Mouse (Mus musculus) midbrain, embryonic 10.5 days (tissue): ENCODE data around the gene Gm9049. TPM values are rescaled to one million over a fixed set of nuclear protein-coding genes. Genes with fewer than 3 reads are reported as not detected.
A peak's percentile ranks its signal among the peaks of the same experiment; 100 is the strongest.
"Not testable (repeated sequence)": the region's sequence is repeated elsewhere in the genome, so short reads cannot be mapped to it uniquely, and the experiment has no call there.

ENCODE experiments used
- DNase-seq: peaks from one replicate; pipeline ENCODE4 v3.0.0-alpha.2; 2017; ENCODE audit warnings: low spot score
- H3K27ac ChIP-seq: fragments of 300-500 bp; sonication (generic); replicated peaks from 2 replicates; pipeline ENCODE4 v1.5.1; 2016; ENCODE audit warnings: mild to moderate bottlenecking
- H3K27me3 ChIP-seq: fragments of 300-500 bp; sonication (generic); 2 replicates; pipeline ENCODE4 v1.6.1; 2016; ENCODE audit warnings: low read depth, mild to moderate bottlenecking; ENCODE audit not compliant: poor library complexity, severe bottlenecking
- H3K36me3 ChIP-seq: fragments of 300-500 bp; sonication (generic); 2 replicates; pipeline ENCODE4 v1.6.1; 2016; ENCODE audit warnings: mild to moderate bottlenecking, moderate library complexity
- H3K4me1 ChIP-seq: fragments of 300-500 bp; sonication (generic); 2 replicates; pipeline ENCODE4 v1.6.1; 2016
- H3K4me3 ChIP-seq: fragments of 300-500 bp; sonication (generic); 2 replicates; pipeline ENCODE4 v1.5.1; 2016; ENCODE audit warnings: mild to moderate bottlenecking, moderate library complexity
- H3K9me3 ChIP-seq: fragments of 300-500 bp; sonication (generic); replicated peaks from 2 replicates; pipeline ENCODE4 v1.6.1; 2016; ENCODE audit warnings: mild to moderate bottlenecking
- WGBS: fragments of 180-500 bp; shearing (Covaris S2); methylation state at CpG from one replicate; pipeline ENCODE4 v1.1.7; 2016; 5-methylcytosine and 5-hydroxymethylcytosine counted together
- polyA plus RNA-seq: library from polyadenylated mRNA; unstranded; fragments of >200 nt; fragmentation: Nextera tagmentation; extraction: Ambion mirVana; gene quantifications from 2 replicates; pipeline ENCODE4 v1.2.1, GENCODE M21; 2016

Gm9049 gene
- polyA plus RNA-seq, result 0.06 and 0.12 TPM in 2 replicates

GRCm38 (mm10) chr10:118354005-118354404 lies at the start of gene Gm9049:
Gm9049 (minus strand) TSS chr10:118354105.
- not testable (repeated sequence) for H3K4me3 ChIP-seq, H3K4me1 ChIP-seq, DNase-seq, H3K27ac ChIP-seq, H3K27me3 ChIP-seq, H3K36me3 ChIP-seq, H3K9me3 ChIP-seq
- 67% methylated on average over 1 of the region's 11 CpGs for WGBS

- H3K4me1 ChIP-seq, result no peaks in the 10 kb centered on the region
- no peak for DNase-seq
- H3K4me3 ChIP-seq, result no peak overlapping the region
- no peaks in the 10 kb centered on the region for H3K9me3 ChIP-seq
- H3K27ac ChIP-seq, result no peak overlapping the region
- no peaks in the 10 kb centered on the region for H3K36me3 ChIP-seq
- H3K27me3 ChIP-seq, result no peaks in the 10 kb centered on the region
- 92% methylated on average over 16 of the region's 16 CpGs for WGBS
Observed at GRCm38 (mm10) chr10:118399917-118400316, 46.0 kb upstream of the Gm9049 start.

GRCm38 (mm10) chr10:118370443-118370842 lies 16.5 kb upstream of the Gm9049 start:
- Histone ChIP-seq H3K27me3 (no peaks in the 10 kb centered on the region), H3K4me3 (peak overlapping the region; percentile 16; the same call in 1 of the 2 replicates), H3K27ac (no peak overlapping the region), H3K36me3 (no peaks in the 10 kb centered on the region), H3K4me1 (no peaks in the 10 kb centered on the region), H3K9me3 (0 out of 2 replicates have a peak, but pooled peaks cover 4% of the 10 kb centered on the region)
- DNase-seq, result peak; percentile 82
- 19% methylated on average over 10 of the region's 10 CpGs for WGBS

DNA sequence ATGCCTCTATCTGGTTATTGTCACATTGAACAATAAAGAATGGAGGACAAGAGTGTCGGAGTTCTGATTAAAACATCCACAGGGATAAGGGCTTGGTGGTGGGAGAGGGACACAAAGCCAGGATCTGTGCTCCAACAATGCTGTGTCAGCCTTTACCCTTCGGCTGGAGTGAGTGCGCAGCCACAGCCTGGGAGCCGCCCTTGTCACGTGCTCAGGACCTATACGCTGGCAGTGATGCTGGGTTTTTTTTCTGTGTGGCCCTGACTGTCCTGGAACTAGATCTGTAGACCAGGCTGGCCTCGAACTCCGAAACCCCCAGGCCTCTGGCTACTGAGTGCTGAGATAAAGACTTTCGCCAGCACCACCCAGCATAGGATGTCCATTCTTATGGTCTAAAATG lies 15.6 kb upstream of the Gm9049 start:
- 88% methylated on average over 9 of the region's 9 CpGs for WGBS
- Histone ChIP-seq H3K9me3 (0 out of 2 replicates have a peak, but pooled peaks cover 4% of the 10 kb centered on the region), H3K36me3 (no peaks in the 10 kb centered on the region), H3K27ac (no peak overlapping the region), H3K4me1 (no peaks in the 10 kb centered on the region), H3K27me3 (no peaks in the 10 kb centered on the region), H3K4me3 (no peak overlapping the region)
- DNase-seq, result no peak

DNA sequence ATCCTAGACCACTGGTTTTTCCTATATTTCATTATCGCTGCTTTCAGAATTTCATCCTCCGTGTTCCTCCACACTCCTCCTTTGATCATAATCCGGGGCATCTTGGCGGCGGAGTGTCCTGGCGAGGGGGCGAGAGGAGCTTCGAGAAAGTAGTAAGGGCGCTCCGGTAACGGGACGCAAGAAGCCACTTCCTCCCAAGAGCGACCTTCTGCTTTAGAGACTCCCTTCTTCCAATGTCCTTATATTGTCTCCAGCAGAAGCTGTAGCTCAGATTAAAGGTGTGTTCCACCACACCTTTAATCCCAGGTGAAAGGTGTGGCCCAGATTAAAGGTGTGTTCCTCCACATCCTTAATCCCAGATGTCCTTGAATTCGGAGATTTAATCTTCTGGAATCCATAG lies 5.3 kb downstream of the Gm9049 start, which contains the start of gene Gm9048:
Gene Gm9048, minus strand, starts transcription at position 101 of the 400 bp plus-strand sequence.
- not testable (repeated sequence) for H3K9me3 ChIP-seq, H3K4me3 ChIP-seq, H3K27me3 ChIP-seq, DNase-seq, H3K27ac ChIP-seq, H3K4me1 ChIP-seq, H3K36me3 ChIP-seq
- WGBS, result 67% methylated on average over 1 of the region's 14 CpGs

- H3K9me3 ChIP-seq, H3K27me3 ChIP-seq, H3K36me3 ChIP-seq, H3K27ac ChIP-seq, H3K4me1 ChIP-seq, DNase-seq, H3K4me3 ChIP-seq: not testable (repeated sequence)
- WGBS, result no CpG with 5 or more reads among the region's 14 CpGs
Observed at GRCm38 (mm10) chr10:118343155-118343554, 10.8 kb downstream of the Gm9049 start, which contains the start of gene Gm9046. Gm9046 (minus strand) TSS chr10:118343255.

- WGBS, result no CpG with 5 or more reads among the region's 14 CpGs
- H3K4me3 ChIP-seq, H3K27ac ChIP-seq, H3K27me3 ChIP-seq, H3K36me3 ChIP-seq, H3K9me3 ChIP-seq, DNase-seq, H3K4me1 ChIP-seq: not testable (repeated sequence)
Observed at GRCm38 (mm10) chr10:118337731-118338130, 16.2 kb downstream of the Gm9049 start, which contains the start of gene Gm9045. Gm9045 (minus strand) TSS chr10:118337831.

GRCm38 (mm10) chr10:118332308-118332707 lies 21.6 kb downstream of the Gm9049 start, which contains the start of gene Gm9044:
Gm9044 (minus strand) TSS chr10:118332408.
- H3K4me1 ChIP-seq, H3K9me3 ChIP-seq, DNase-seq, H3K27me3 ChIP-seq, H3K36me3 ChIP-seq, H3K27ac ChIP-seq, H3K4me3 ChIP-seq: not testable (repeated sequence)
- no CpG with 5 or more reads among the region's 14 CpGs for WGBS

- no CpG with 5 or more reads among the region's 11 CpGs for WGBS
- not testable (repeated sequence) for H3K9me3 ChIP-seq, H3K36me3 ChIP-seq, H3K27ac ChIP-seq, H3K27me3 ChIP-seq, DNase-seq, H3K4me3 ChIP-seq, H3K4me1 ChIP-seq
Observed at GRCm38 (mm10) chr10:118326869-118327268, 27.0 kb downstream of the Gm9049 start, which contains the start of gene Gm9040. Gm9040 (minus strand) TSS chr10:118326969.

GRCm38 (mm10) chr10:118319024-118319423 lies 34.9 kb downstream of the Gm9049 start:
- Histone ChIP-seq H3K27me3 (no peaks in the 10 kb centered on the region), H3K27ac (no peak overlapping the region), H3K4me3 (no peak overlapping the region), H3K4me1 (no peaks in the 10 kb centered on the region), H3K9me3 (no peaks in the 10 kb centered on the region), H3K36me3 (no peaks in the 10 kb centered on the region)
- DNase-seq, result no peak
- 87% methylated on average over 8 of the region's 8 CpGs for WGBS

DNA sequence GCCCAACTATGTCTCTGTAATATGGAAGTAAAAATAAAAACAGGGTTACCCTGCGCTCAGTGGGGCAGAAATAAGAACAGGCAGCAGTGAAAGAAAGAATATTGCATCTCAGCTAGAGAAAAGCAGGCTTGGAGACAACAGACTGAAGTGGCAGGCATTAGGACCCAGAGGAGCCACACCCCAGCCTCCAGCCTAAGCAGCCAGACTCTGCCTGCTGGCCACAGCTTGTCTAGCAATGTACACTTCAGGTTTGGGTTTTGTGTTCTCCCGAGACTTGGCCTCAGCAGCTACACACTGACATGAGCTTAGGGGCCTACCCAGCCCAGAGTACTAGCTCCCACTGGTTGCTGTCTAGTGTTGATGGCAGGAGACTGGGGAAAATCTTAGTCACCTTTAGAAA lies 51.8 kb downstream of the Gm9049 start:
- H3K27ac ChIP-seq, DNase-seq, H3K9me3 ChIP-seq, H3K27me3 ChIP-seq, H3K36me3 ChIP-seq, H3K4me3 ChIP-seq, H3K4me1 ChIP-seq: not testable (repeated sequence)
- 38% methylated on average over 2 of the region's 2 CpGs for WGBS
